Mouse (Mus musculus): ENCODE data around the gene Tmem131l. TPM values are rescaled to one million over a fixed set of nuclear protein-coding genes. Genes with fewer than 3 reads are reported as not detected.

The Tmem131l gene
- total RNA-seq (2012; rRNA removed) (9.6 and 10.9 TPM in 2 replicates), polyA plus RNA-seq (2012; ENCODE audit: insufficient read depth in 1 of 2, insufficient read length in 2 of 2, low read depth in 1 of 2, low replicate concordance in 2 of 2, missing spikeins in 1 of 2) (10 to 100 TPM in 1 of 2 experiments, not detected in 1; 39.6 TPM)

DNA sequence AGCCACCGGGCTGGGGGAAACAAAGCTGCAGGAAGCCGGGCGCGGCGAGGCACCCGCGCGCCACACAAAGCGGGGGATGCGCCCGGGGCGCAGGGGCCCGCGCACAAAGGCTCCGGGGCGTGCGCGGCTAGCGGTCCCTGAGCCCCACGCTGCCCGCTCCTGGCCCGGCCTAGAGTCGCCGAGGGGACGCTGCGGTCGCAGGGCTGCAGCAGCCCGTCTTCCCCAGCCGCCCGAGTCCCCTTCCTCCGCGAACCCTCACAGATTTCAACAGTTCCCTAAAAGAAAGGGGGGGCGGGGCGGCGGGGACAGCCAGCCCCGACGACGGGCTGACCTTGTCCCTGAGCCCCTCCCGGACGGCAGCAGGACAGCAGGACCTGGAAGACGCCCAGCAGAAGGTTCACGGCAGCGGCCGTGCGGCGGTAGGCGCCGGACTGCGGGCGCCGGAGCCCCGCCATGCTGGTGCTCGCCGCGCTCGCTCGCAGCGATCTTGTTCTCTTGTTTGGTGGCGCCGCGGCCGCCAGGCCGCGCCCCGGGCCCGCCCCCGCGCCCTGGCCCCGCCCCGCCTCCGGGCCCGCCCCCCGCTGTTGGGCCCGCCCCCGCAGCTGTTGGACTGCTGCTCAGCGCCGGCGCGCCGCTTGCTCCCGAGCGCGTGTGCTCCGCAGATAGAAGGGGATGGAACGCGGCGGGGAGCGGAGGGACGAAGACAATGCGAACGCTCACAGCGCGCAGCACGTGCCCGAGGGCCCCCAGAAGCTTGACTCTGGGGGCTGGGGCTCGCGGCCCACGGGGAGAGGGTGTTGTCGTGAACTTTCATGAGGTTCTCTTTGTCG is at the start of gene Tmem131l:
Gene Tmem131l, minus strand, starts transcription at position 530 of the 830 bp plus-strand sequence.
- Histone ChIP-seq H3K9ac (ENCODE audit: control insufficient read depth, low read depth, low read length, poor library complexity, severe bottlenecking) (peak within 1 kb of the TSS; percentile 92), H3K36me3 (ENCODE audit: control insufficient read depth in 1 of 2, insufficient read depth in 2 of 2, low read length in 2 of 2) (peaks cover 0 to 52% of the 10 kb centered on the region in 2 experiments; a peak in 2 of 4 replicates), H3K4me1 (ENCODE audit: control insufficient read depth in 1 of 2, insufficient read depth in 2 of 2, low read length in 2 of 2) (peaks cover 18 to 39% of the 10 kb centered on the region in 2 experiments), H3K4me3 (ENCODE audit: control insufficient read depth in 1 of 2, insufficient read depth in 1 of 2, low read depth in 2 of 2, low read length in 2 of 2) (peak within 1 kb of the TSS; percentile 74 to 96), H3K79me2 (ENCODE audit: control insufficient read depth, insufficient read depth, low read length, poor library complexity) (peaks cover 33% of the 10 kb centered on the region), H3K27ac (ENCODE audit: control insufficient read depth, low read depth, low read length) (peak within 1 kb of the TSS; percentile 91), H3K9me3 (replicated peaks; ENCODE audit: insufficient read depth, low read length) (no peaks in the 10 kb centered on the region), H3K27me3 (ENCODE audit: control insufficient read depth in 1 of 2, insufficient read depth in 2 of 2, low read length in 2 of 2) (no peaks in the 10 kb centered on the region)
- peak; percentile 92 for DNase-seq (ENCODE audit: low read depth, low spot score)
- no peak for TF ChIP-seq ELF1 (IDR thresholded peaks at IDR 0.05; ENCODE audit: low read depth, low read length)
- TF ChIP-seq NELFE (IDR thresholded peaks at IDR 0.05; ENCODE audit: low read depth, low read length), result peak; percentile 86
- no peak for TF ChIP-seq POLR2AphosphoS5 (IDR thresholded peaks at IDR 0.05; ENCODE audit: borderline replicate concordance, low read depth, low read length)
- no peak for TF ChIP-seq KAT2A (conservative IDR thresholded peaks at IDR 0.05; ENCODE audit: low read depth, low read length)
- peak; percentile 34; the same call in 1 of the 2 replicates for TF ChIP-seq TCF12 (IDR thresholded peaks at IDR 0.05; ENCODE audit: low read depth, low read length)
- peak; percentile 61 for TF ChIP-seq NRF1 (IDR thresholded peaks at IDR 0.05; ENCODE audit: insufficient read depth, low read depth, low read length, poor library complexity, severe bottlenecking)
- TF ChIP-seq MAX (IDR thresholded peaks at IDR 0.05; ENCODE audit: low read length), result peak; percentile 87
- TF ChIP-seq POLR2A (IDR thresholded peaks at IDR 0.05; ENCODE audit: control insufficient read depth in 1 of 2, insufficient read depth in 1 of 2, low read depth in 1 of 2, low read length in 2 of 2, poor library complexity in 1 of 2), result peak; percentile 82 to 98
- TF ChIP-seq ZMIZ1 (IDR thresholded peaks at IDR 0.05; ENCODE audit: low read depth, low read length), result peak; percentile 83
- no peak for TF ChIP-seq MEF2A (IDR thresholded peaks at IDR 0.05; ENCODE audit: extremely low read depth, insufficient replicate concordance, low read depth, low read length, poor library complexity, severe bottlenecking)
- TF ChIP-seq USF2 (IDR thresholded peaks at IDR 0.05; ENCODE audit: borderline replicate concordance in 1 of 2, insufficient read depth in 1 of 2, low read depth in 1 of 2, low read length in 2 of 2), result no peak
- no peak for TF ChIP-seq ETS1 (IDR thresholded peaks at IDR 0.05; ENCODE audit: low read depth, low read length)
- TF ChIP-seq TAL1 (IDR thresholded peaks at IDR 0.05; ENCODE audit: low read length), result peak; percentile 44; the same call in 1 of the 2 replicates
- TF ChIP-seq CHD1 (IDR thresholded peaks at IDR 0.05; ENCODE audit: low read depth, low read length), result no peak; the same call in 1 of the 2 replicates
- no peak for TF ChIP-seq CTCF (IDR thresholded peaks at IDR 0.05 in 2 of 3, conservative IDR thresholded peaks at IDR 0.05 in 1 of 3; ENCODE audit: control insufficient read depth in 1 of 3, insufficient read depth in 1 of 3, low read depth in 2 of 3, low read length in 3 of 3, poor library complexity in 1 of 3, severe bottlenecking in 1 of 3)
- TF ChIP-seq RCOR1 (IDR thresholded peaks at IDR 0.05; ENCODE audit: low read depth, low read length), result no peak
- TF ChIP-seq BHLHE40 (IDR thresholded peaks at IDR 0.05; ENCODE audit: borderline replicate concordance, low read depth, low read length), result peak; percentile 89
- no peak; the same call in 1 of the 2 replicates for TF ChIP-seq MYC (IDR thresholded peaks at IDR 0.05; ENCODE audit: low read depth, low read length)
- TF ChIP-seq CHD2 (IDR thresholded peaks at IDR 0.05; ENCODE audit: low read length), result no peak
- TF ChIP-seq SMC3 (IDR thresholded peaks at IDR 0.05; ENCODE audit: low read depth, low read length), result no peak
- TF ChIP-seq USF1 (IDR thresholded peaks at IDR 0.05; ENCODE audit: low read depth, low read length), result peak; percentile 56
- TF ChIP-seq MYB (IDR thresholded peaks at IDR 0.05; ENCODE audit: low read depth, low read length), result no peak
- peak; percentile 85; the same call in 1 of the 2 replicates for TF ChIP-seq MXI1 (IDR thresholded peaks at IDR 0.05; ENCODE audit: low read depth, low read length)
- no peak for TF ChIP-seq E2F4 (IDR thresholded peaks at IDR 0.05; ENCODE audit: borderline replicate concordance, low read depth, low read length)
- no peak for TF ChIP-seq MAFK (IDR thresholded peaks at IDR 0.05; ENCODE audit: borderline replicate concordance, low read depth, low read length)
- no peak; a peak in 1 of 4 replicates for TF ChIP-seq EP300 (IDR thresholded peaks at IDR 0.05; ENCODE audit: low read depth in 1 of 2, low read length in 2 of 2)
- TF ChIP-seq UBTF (IDR thresholded peaks at IDR 0.05; ENCODE audit: borderline replicate concordance, insufficient read depth, low read depth, low read length), result 0 out of 2 replicates have a peak, but pooled peaks have one; percentile 84
- TF ChIP-seq TBP (IDR thresholded peaks at IDR 0.05; ENCODE audit: low read depth, low read length), result no peak
- peak; percentile 46; the same call in 1 of the 2 replicates for TF ChIP-seq SIN3A (IDR thresholded peaks at IDR 0.05; ENCODE audit: low read length)
- TF ChIP-seq GATA1 (IDR thresholded peaks at IDR 0.05; ENCODE audit: low read depth, low read length), result no peak
- TF ChIP-seq JUND (IDR thresholded peaks at IDR 0.05; ENCODE audit: low read depth, low read length), result no peak
- peak; percentile 6; the same call in 1 of the 2 replicates for TF ChIP-seq HCFC1 (IDR thresholded peaks at IDR 0.05; ENCODE audit: low read depth, low read length)
- no peak for TF ChIP-seq RAD21 (IDR thresholded peaks at IDR 0.05; ENCODE audit: low read depth, low read length)
- TF ChIP-seq ZKSCAN1 (IDR thresholded peaks at IDR 0.05; ENCODE audit: low read depth, low read length), result no peak

All from MEL (cell line).